Mouse (Mus musculus) embryonic fibroblast, embryonic 13.5 days (primary cell): Measurements from ENCODE around the gene Nlgn1.

Experiments
- CTCF ChIP-seq: IDR thresholded peaks from 2 replicates; pipeline ENCODE4 v1.5.1; 2011; ENCODE audit warnings: mild to moderate bottlenecking, control low read depth, low read length, moderate library complexity, borderline replicate concordance; ENCODE audit not compliant: insufficient read depth
- POLR2A ChIP-seq: IDR thresholded peaks from 2 replicates; pipeline ENCODE4 v1.6.1; 2011; ENCODE audit warnings: low read depth, mild to moderate bottlenecking, control low read depth, low read length, moderate library complexity

GRCm38 (mm10) chr3:26173613-26174012, 158.6 kb downstream of the Nlgn1 start:
- no peak for TF ChIP-seq CTCF
- no peak for TF ChIP-seq POLR2A
